Mouse (Mus musculus) inflammation-experienced regulatory T-cells, adult 6 months (primary cell): ENCODE measurements around the gene Mcm5. TPM values are rescaled to one million over a fixed set of nuclear protein-coding genes. Genes with fewer than 3 reads are reported as not detected.
A peak's percentile ranks its signal among the peaks of the same experiment; 100 is the strongest.

Source experiments
- ATAC-seq: one replicate; pipeline ENCODE4 v1.8.0; 2017
- polyA plus RNA-seq, 3 experiments: library from polyadenylated mRNA; unstranded; fragments of 100-300 nt; shearing (Covaris generic); gene quantifications; one replicate each; pipeline ENCODE4 v1.2.1; 2017

Gene Mcm5
- 10 to 100 TPM; 32.1 to 95.9 (median 36.2) TPM for polyA plus RNA-seq

DNA sequence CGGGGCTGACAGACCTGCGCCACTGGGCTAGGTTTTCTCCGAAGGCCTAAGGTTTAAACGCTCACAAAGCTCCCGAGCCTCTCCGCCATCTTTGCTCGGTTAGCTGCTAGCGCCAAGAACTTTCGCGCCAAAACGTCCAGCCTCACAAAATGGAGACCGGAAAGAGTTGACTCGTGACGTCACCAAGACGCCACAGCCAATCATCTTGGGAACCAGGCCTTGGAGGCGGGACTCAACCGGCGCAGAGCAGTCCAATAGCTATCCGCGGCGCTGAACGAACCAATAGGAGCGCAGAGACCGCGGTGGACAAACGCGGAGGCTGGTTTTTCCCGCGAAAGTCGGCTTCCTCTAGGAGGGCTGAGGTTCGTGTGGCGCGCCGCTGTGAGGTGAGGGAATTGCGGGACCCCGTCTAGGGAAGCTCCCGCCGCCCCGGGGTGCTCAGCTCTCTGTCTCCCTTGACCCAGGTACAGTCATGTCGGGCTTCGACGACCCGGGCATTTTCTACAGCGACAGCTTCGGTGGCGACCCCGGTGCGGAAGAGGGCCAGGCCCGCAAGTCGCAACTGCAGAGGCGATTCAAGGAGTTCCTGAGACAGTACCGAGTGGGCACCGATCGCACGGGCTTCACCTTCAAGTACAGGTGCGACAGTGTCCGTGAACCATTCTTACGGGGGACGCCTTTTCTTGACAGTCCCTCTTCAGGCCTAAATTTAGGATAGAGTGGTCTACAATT lies at the start of gene Mcm5:
Gene Mcm5 (plus strand): TSS at position 334 of the 732 bp plus-strand sequence.
- ATAC-seq: peak; percentile 97

DNA sequence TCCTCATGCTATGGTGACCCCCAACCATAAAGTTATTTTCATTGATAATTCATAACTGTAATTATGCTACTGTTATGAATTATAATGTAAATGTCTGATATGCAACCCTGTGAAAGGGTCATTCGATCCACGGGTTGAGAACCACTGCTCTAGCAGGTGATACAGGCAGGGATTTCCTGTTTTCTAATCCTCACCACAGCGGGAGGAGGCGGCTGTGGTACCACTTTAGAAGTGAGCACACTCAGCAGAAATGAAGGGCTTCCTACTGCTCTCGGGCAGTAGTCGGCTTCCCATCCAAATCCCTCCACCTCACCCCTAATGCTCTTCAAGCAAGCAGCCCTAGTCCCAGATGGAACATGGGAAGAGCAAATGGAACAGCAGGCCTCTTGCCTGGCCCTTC lies 49.3 kb upstream of the Mcm5 start:
- ATAC-seq: peak; percentile 67

DNA sequence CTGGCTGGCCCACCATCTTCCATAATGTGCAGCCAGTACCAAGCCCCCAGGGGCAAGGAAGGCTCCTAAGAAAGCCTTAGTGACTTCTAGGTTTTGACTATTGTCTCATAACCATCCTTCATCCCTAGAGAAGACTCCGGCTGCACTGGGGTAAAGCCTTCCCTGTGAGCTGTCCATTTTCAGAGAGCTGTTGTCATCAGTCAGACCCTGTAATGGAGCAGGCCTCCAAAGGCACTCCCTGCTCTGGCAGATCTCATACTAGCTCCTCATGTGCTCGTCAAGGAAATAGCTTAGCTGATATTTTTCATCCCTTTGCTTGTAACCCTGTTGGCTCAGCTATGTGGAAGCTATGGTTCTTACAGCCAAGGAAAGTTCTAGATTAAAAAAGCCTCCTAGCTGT lies 48.6 kb upstream of the Mcm5 start:
- no peak for ATAC-seq

DNA sequence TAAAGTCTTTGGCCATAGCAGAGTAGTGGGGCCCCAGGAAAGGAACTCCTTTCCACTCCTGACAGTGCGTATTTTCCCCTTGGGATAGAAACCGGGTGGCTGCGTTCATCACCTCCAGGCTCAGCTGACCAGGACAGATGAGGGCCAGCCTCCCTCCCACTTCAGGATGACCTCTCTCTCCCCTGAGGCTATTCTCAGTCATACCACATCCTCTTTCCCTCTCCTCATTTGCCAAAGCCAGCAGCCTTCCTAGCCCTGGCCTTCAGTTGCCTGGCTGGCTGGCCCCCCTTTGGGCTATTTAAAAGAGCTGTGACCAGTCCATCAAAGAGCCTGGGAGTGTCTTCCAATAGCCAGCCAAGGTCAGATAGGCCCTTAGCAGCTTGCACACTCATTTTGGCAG lies 46.1 kb upstream of the Mcm5 start:
- no peak for ATAC-seq

DNA sequence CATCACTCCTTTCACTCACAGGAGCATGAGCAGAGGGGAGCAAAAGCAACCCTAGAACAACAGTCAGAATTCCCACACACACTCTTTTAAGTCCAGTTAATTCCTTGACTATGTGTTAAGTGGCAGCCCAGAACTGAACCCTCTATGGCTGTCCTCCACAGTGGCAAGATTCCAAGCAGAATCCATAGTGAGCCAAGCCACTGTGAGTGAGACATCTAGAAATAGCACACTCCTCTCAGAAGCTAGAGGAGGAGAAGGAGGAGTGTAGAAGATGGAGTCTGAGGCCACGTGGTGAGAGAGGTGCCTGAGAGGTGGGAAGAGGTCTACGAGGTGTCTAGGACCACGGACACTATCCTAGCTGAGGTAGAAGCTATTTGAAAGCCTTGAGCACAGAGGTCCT lies 44.6 kb upstream of the Mcm5 start:
- no peak for ATAC-seq

DNA sequence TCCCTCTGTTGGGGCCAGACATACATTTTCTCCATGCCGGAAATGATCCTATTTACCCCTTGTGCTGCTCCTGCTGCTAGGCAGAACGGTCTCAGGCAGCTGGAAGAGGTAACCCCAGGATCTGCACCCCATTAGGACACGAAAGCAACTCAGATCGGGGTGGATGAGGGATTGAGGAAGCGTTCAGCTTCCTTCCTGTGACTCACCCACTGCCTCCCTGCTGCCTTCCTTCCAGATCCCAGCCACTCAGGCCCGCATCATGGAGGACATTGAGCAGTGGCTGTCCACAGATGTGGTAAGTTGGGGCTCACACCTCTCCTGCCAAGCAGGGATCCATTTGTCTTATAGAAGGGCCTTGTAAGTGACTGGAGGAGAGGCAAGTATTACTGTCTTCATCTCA lies 42.1 kb upstream of the Mcm5 start:
- no peak for ATAC-seq

DNA sequence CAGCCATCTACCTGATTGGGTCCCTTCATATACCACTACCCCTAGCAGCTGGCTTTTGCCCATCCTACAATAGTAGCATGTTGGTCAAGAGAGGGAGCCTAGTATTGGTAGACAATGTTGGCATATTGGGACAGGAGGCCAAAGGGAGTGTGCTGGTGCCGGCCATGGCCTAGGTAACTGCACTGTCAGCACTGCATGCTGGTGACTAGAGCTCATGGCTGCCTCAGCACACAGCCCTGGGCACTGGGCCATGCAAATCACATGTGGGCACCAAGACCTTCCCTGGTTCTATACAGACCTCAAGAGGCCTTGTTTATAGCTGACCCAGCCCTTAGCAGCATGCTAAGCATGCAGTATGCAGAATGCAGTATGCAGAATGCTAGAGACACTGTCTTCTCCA lies 39.1 kb upstream of the Mcm5 start:
- no peak for ATAC-seq

DNA sequence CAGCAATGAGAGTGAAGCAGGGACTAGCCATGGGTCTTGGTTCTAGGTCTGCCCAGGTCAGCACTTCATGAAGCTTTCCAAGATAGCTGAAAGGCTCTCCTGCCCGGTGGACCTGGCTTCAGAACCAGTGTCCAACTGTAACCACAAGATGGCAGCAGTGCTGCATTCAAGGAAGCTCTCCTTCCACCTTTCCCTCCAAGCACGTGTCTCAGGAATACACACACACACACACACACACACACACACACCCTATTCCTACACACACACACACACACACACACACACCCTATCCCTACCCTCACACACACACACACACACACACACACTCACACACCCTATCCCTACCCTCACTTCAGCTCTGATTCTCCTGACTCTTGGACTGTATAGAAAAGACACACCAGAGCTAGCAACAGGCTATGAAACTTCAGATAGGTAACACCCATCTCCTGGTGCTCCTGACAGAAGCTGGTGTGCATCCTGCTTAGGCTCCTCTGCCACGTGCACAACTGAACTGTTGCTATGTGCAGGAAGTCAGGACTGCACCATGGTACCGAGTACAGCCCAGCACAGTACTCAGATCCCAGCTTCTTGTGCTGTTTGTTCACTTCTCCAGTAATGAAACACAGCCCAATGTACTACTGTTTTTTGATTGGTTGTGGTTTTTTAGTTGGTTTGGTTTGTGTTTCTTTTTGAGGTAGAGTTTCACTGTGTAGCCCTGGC lies 37.6 kb upstream of the Mcm5 start:
- ATAC-seq: peak; percentile 84

DNA sequence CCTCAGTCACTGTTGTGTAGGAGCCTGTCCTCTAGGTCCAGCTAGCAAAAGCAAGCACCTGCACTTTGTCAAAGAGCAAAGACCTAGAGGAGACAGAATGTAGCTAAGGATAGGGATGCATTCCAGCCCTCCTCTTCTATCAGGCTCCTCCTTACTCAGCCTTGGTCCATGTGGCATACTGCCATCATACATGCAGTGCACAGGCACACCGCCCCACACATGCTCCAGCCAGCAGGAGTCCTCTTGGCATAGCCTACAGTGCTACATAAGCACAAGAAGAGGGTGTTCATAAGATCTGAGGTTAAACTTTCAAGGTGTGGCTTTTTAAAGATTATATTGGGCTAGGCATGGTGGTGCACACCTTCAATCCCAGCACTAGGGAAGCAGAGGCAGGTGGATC lies 34.5 kb upstream of the Mcm5 start:
- no peak for ATAC-seq

DNA sequence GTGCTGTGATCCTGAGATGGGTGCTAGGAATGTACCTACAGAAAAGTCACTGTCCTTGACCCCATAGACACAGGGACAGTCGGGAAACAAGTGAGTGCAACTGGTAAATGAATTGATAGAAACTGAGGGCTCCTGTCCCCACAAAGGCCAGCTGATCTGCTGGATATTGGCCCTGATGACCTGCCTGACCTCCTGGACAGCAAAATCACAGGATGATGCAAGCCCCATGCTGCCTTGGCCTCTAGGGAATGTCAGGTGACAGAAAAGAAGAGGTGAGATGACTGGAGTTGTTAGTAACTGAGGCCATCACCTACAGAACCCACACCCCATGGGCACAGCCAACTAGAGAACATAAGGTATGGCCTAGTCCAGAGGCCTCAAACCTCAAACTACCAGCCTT lies 31.2 kb upstream of the Mcm5 start:
- no peak for ATAC-seq

DNA sequence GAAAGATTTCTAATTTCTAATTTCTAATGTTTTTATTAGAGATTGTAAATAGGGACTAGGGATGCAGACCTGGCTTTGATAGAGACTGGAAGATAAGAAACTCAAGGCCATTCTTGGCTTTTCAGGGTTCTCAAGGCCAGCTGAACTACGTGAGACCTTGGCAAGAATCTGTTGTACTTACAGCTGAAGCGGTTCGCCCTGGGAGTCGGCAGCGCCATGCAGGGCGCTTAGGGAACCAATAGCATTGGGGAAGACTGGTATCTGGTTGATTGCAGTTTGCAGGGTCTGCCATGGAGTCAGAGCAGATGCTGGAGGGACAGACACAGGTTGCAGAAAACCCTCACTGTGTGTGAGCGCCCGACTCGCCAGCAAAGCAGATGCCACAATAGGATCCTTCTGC lies 30.5 kb upstream of the Mcm5 start:
- no peak for ATAC-seq

DNA sequence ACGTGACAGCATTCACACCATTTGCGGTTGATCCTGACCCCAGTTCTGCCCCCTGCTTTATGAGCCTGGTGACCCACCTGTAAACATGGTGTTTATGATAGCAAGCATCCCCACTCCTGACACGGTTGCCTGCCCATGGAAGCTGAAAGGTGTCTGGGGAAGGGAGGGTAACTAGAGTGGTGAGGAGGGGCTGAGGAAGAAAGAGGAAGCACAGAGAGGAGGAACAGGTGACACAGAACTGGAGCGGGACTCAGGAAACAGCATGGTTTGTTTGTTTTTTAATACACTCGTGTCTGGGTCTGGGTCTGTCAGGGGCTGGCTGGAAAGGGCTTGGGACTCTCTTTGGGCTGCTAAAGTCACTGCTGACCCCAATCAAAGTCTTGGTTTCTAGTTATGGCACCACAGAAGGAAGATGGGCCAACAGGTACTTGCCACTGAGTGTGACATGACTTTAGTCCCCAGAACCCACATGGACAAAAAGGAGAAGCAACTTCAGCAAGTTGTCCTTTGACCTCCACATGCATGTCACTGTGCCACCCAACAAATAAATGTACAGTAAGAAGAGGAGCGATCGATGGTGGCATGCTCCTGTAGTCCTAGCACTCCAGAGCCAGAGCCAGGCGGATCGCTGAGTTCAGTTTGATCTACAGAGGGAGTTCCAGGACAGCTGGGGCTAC lies 27.9 kb upstream of the Mcm5 start:
- ATAC-seq: no peak

DNA sequence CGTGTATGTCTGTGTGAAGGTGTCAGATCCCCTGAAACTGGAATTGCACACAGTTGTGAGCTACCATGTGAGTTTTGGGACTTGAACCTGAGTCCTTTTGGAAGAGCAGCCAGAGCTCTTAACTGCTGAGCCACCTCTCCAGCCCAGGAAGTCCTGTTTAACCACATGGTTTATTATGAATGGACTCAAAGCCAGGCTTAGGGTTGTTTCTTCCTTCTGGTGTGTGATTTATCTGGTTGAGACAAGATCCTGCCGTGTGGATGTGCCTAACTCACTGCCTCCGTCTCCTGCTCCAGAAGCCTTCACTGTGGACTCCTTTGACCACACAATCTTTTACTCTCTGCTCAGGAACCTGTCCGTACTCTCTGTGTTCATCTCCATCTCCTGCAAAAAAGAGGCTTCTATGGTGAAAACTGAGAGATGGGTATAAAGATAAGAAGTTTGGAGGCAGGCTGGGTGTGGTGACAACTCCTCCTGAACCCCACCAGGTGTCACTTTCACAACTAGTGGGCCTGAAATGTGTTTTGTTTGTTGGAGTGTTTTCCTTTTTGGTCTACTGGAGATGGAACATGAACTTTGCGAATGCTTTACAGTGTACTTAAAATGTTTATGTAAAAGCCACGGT lies 27.1 kb upstream of the Mcm5 start:
- no peak for ATAC-seq

DNA sequence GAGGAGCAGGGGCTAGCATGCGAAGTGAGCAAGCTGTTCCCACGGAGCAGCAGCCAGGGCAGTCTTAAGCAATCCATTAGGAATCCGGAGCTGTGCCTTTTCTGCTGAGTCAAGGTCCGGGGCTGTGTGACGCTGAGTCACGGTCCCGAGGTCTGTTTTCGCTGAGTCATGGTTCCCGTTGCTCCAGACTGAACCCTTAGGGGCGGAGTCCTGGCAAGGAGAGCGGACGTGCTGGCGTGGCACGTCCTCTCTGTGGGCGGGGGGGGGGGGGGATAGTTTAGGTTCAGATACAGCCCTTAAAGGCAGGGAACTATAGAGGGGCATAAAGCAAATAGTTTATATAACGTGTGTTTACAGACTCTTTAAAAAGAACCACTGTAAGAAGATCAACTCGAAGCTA lies 25.5 kb upstream of the Mcm5 start:
- peak; percentile 79 for ATAC-seq

DNA sequence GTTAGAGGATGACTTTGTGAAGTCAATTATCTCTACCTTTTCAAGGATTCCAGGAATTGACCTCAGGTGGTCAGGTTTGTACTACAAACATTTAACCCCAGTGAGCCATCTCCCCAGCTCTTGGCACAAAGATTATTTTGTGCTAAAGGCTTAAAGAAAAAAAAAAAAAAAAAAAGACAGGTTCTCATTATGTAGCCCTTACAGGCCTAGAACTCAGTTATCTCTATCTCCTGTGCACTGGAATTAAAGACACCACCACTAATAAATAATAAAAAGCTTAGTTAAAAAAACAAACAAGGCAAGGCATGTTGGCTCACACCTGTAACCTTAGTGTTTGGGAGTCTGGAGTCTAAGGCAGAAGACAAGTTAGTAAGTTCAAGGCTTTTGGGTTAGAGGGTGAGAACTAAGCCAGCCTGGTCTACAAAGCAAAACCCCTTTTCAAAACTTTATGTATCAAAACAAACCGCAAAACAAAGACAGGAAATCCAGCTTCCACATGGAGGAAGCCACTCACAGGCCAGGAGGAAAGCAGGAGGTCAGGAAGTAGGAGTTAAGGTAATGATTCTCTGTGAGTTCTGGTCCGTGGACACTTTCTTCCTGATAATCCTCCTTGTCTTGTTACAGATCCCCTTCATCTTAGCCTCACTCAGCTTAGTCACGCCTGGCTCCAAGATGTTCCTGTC lies 24.8 kb upstream of the Mcm5 start:
- ATAC-seq: no peak

DNA sequence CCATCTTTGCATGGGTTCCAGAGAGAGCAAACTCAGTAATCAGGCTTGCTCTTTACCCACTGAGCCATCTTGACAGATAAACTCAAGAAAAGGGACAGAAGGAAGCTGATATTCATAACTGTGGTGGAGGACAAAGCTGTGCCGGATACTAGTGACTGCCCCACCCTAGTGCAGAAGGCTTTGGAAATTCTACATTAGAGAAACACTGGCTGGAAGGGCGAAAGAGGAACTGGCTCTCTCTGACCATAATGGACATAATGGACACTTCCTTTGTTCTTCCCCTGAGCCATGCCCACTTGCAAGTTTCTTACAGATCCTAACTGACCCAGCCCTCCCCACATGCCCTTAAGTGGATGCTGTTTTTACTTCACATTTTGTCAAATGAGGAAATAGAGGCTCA lies 23.4 kb upstream of the Mcm5 start:
- ATAC-seq: no peak

DNA sequence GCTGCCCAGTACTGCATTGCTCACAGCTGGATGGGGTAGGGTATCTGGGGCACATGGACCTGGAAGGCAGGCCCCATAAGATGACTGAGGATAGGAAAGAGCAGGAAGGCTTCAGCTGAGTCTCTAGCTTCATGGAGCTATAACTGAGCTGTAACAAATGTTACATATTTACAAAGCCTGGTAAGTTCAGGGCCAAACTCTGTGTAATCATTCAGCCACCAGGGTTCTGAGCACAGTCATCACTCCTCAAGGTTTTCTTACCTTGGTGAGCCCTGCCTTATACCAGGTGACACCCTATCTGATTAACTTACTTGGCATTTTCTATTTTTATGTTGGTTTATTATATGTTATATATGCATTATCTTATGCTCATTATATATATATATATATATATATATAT lies 22.2 kb upstream of the Mcm5 start:
- no peak for ATAC-seq

DNA sequence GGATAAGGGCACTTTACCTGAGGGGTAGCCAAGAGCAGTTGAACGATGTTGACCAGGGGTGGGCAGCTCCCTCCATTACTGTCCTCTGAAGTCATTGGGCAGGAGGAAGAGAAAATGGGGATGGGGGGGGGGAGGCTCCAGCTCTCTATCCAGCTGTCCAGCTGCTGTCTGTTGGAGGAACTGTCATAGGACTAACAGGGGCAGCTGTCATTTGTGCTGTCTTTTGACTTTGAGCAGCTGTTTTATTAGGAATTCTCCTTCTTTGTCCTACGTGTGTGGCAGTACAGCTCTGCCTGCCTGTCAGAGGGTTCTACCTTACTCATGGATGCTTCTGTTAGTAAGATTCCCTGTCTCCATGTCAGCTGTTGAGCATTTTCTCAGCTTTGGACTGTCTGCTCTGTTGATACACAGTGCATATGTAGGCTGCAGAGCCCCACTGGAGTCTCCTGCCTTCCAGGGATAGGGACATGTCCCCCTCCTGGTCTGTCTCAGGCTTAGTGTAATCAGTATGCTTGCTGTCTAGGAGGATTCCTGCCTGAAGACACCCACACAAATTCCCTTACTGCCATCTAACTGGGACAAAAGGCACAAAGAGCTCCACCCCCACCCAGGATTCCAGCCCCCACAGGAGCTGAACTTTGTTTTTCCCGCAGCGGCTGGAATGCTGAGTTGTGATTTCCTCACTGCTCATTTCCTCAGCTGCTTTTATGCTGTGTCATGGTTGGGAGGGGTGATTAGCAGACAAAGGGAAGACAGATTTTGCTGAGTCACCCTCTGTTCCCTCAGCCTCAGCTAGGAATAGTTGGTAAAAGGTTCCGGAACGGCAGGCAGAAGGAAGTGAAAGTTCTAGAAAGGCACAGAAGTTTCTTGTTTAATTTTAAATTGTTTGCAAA lies 20.1 kb upstream of the Mcm5 start:
- ATAC-seq: no peak

DNA sequence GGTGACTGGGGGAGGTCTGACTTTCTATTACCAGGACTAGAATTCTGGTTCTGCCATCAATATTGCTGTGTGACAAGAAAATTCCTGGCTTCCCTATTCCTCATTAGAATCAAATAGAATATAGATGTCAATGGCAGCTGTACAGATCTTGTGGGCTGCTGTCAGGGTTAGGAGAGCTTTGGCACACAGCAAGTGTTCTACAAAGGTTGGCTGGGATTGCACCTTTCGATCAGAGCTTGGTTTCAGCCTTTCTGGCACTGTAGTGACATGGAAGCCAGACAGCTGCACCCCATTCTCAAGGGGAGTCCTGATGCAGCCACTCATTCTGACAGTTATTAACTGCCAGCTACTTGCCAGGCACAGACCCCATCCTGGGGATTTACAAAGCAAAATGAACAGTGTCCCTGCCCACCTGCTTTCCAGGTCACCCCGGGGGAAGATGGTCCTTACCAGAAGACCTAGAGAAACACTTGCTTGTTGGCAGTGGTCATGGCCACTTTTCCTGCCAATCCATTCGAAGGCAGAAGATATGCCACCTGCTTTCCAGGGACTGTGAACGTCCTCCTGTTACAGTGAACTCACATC lies 18.5 kb upstream of the Mcm5 start:
- no peak for ATAC-seq

DNA sequence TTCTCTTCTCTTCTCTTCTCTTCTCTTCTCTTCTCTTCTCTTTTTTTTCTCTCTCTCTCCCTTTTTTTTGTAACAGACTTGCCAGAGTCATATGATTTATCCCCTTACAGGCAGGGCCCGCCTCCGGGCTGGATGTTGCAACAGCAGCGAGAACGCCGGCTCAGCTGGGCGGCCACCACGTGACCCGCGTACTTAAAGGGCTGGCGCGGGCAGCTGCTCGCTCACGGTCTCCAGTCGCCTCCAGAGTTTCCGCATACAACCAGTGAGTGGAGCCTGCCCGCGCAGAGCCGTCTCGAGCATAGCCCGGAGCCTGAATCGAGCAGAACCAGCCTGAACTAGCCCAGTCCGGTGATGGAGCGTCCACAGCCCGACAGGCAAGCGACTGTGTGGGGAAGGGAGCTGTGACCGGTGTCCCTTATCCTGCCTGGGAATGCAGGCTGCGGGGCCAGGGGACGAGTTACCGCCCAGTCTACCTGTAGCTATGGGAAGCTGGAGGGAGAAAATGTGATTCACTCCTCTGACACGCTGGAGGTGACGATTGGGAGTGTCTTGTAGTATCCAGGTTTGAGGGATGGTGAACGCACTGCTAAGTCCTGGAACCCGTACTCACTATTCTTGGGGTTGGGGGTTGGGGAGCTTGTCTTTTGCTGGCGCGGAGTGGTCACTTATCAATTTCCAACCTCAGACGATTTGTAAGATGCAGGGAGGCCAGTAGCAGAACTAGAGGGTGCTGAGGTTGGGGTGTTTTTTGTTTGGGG lies 15.8 kb upstream of the Mcm5 start, which contains the start of gene Hmox1:
Gene Hmox1 (plus strand): TSS at position 223 of the 758 bp plus-strand sequence.
- peak; percentile 96 for ATAC-seq
